Mouse (Mus musculus) monocyte, adult 5-6 weeks (primary cell): ENCODE data around the gene Ppp1r3f. TPM values are rescaled to one million over a fixed set of nuclear protein-coding genes. Genes with fewer than 3 reads are reported as not detected.

Source experiments
- ATAC-seq: fragments of 153-309, 156-312 bp; replicated peaks from 2 replicates; pipeline ENCODE4 v1.8.0; 2017; ENCODE audit warnings: mild to moderate bottlenecking; ENCODE audit not compliant: low TSS enrichment, insufficient number of reproducible peaks, severe bottlenecking, poor library complexity, low FRiP score
- total RNA-seq: library from RNA; stranded (forward); fragments of 200-1000, 200-491, 200-594 nt; gene quantifications from 3 replicates; pipeline ENCODE4 v1.2.3, GENCODE M21; 2017

Ppp1r3f gene
- total RNA-seq, 1 experiment from 2014 or later = not detected

DNA sequence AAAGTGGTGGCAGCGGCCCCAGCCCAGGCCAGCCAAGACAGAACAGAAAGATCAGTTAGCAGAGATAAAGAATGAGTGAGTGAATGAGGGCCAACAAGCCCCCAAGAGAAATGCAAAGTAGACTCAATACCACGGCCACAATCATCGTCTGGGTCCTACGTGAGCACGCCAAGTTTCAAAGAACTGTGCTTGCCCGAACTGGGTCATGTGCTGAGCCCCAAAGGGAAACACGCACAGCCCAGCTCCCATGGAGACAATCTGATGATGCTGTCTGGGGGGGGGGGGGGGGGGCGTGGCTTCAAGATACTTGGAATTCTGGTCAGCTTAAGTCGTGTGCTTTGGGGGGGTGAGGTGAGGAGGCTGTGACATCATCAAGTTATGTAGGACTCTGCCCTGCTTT is 6.6 kb downstream of the Ppp1r3f start:
- ATAC-seq = no peak

DNA sequence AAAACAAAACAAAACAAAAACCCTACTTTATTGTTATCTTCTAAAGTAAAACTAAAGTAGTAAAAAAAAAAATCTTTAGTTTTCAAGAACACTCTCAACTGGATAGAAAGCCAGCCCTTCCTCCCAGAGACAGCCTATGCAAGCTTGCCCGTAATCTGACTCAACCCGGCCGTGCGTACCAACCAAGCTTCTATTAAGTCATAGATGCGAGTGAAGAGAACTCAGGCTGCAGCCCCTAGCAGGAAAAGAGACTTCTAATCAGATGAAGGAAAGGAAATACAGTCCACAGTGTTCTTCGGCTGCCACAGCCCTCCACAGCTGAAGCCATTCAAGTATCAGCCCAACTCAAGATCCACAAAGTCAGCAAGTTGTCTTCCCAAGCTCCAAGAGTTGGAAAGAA is 7.7 kb downstream of the Ppp1r3f start:
- no peak for ATAC-seq

DNA sequence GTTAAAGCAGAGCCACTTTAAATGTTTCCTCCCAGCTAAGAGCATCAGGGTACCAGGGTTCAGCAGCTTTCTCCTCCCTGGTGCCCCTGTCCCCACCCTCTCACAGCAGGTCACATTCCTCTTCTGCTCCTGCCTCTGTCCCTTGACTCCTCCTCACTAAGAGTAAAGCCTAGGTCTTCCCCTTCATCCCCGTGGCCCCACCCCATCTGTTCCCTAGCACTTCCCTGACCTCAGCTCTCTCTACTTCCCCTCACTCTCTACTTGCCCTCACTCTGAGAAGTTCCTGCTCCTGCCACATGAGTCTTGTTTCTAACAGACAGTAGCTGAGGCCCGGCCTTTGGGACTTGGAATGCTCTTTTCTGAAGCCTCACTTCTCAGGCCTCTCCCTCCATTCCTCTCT is 11.0 kb downstream of the Ppp1r3f start:
- no peak for ATAC-seq

DNA sequence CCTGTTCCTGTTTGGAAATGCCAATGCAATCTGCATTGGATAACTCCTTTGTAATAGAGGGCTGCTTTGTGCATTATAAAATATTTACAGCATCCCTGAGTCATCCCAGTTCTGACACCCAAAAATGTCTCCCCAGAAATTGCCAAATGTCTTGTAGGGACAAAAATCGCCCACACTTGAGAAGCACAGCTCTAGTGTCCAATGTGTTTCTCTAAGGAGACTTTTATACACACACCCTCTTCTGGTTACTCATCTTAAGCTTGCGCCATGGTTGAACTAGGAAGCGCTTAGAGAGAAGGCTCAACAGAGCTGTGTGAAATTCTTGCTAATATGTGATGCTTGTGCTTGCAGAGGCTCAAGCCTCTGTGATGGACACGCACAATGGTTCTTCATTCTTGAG is 20.6 kb downstream of the Ppp1r3f start:
- no peak for ATAC-seq

DNA sequence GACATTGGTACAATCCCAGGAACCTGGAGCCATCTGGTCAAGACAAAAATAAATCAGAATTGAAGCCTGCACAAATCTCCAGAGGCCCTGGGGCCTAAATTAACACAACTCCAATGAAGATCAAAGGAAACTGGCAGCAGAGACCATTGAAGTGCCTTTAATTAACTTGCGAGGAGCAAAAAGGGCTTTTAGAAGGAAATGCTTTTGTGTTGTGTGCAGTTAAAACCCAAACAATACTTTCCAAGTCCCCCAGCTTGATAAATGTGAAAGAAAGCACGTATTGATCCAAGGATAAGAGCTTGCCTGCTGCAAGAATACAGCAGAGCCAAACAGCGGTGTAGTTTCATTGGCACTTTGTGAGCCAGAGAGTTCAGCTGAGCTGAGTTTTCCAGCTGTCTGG is 49.1 kb downstream of the Ppp1r3f start:
- ATAC-seq = no peak

Other genes starting within 250 kb of the Ppp1r3f start
- gene Usp27x, start 198.5 kb downstream of the Ppp1r3f start, total RNA-seq = 0.49 to 1.9 TPM (median 1.4 TPM) in 3 replicates
- 0.68 TPM in 1 of 3 replicates, not detected in the others for gene Foxp3, start 639 bp downstream of the Ppp1r3f start, total RNA-seq
- 10.1 to 16.2 TPM (median 15.0 TPM) in 3 replicates for gene Ccdc22, start 31.2 kb upstream of the Ppp1r3f start, total RNA-seq
- 0.10 TPM in 1 of 3 replicates, not detected in the others for gene Cacna1f, start 32.8 kb upstream of the Ppp1r3f start, total RNA-seq
- 1.7 to 5.0 TPM in 2 of 3 replicates, not detected in the other for gene Syp, start 64.2 kb upstream of the Ppp1r3f start, total RNA-seq
- 8.0 to 14.9 TPM (median 10.3 TPM) in 3 replicates for gene Prickle3, start 83.0 kb upstream of the Ppp1r3f start, total RNA-seq
- 38.4 to 68.2 TPM (median 39.7 TPM) in 3 replicates for gene Plp2, start 97.1 kb upstream of the Ppp1r3f start, total RNA-seq
- gene Magix, start 107.0 kb upstream of the Ppp1r3f start, total RNA-seq = not detected in 3 replicates
- 46.2 to 57.8 TPM (median 57.1 TPM) in 3 replicates for gene Gpkow, start 122.8 kb upstream of the Ppp1r3f start, total RNA-seq
- gene Wdr45, start 140.1 kb upstream of the Ppp1r3f start, total RNA-seq = 27.2 to 41.6 TPM (median 36.4 TPM) in 3 replicates
- 0.75 TPM in 1 of 3 replicates, not detected in the others for gene Gm45208, start 148.0 kb upstream of the Ppp1r3f start, total RNA-seq
- 6.3 to 9.0 TPM (median 6.8 TPM) in 3 replicates for gene Praf2, start 154.2 kb upstream of the Ppp1r3f start, total RNA-seq
- not detected in 3 replicates for gene Ccdc120, start 176.6 kb upstream of the Ppp1r3f start, total RNA-seq
- gene Tfe3, start 188.3 kb upstream of the Ppp1r3f start, total RNA-seq = 14.5 to 27.8 TPM (median 20.8 TPM) in 3 replicates
- 67.2 to 156 TPM (median 123 TPM) in 3 replicates for gene Gripap1, start 215.5 kb upstream of the Ppp1r3f start, total RNA-seq
- gene Kcnd1, start 248.0 kb upstream of the Ppp1r3f start, total RNA-seq = 1.3 TPM in 1 of 3 replicates, not detected in the others